Mouse (Mus musculus) lung, postnatal 0 days (tissue): ENCODE measurements around the gene Siva1. TPM values are rescaled to one million over a fixed set of nuclear protein-coding genes. Genes with fewer than 3 reads are reported as not detected.

Experiments
- ATAC-seq: fragments of 200-750 bp; cut with Nextera tagmentation; 2 replicates; pipeline ENCODE4 v1.8.0; 2017; ENCODE audit warnings: moderate library complexity
- DNase-seq: peaks from one replicate; pipeline ENCODE4 v3.0.0-alpha.2; 2016; ENCODE audit warnings: low spot score
- H3K27ac ChIP-seq: fragments of 300-500 bp; sonication (generic); 2 replicates; pipeline ENCODE4 v1.5.1; 2014; ENCODE audit warnings: antibody characterized with exemption, mild to moderate bottlenecking, low read length, mixed read lengths
- H3K27me3 ChIP-seq: fragments of 300-500 bp; sonication (generic); replicated peaks from 2 replicates; pipeline ENCODE4 v1.6.1; 2014; ENCODE audit warnings: low read length, mixed read lengths; ENCODE audit not compliant: insufficient read depth
- H3K36me3 ChIP-seq: fragments of 300-500 bp; sonication (generic); 2 replicates; pipeline ENCODE4 v1.6.1; 2014; ENCODE audit warnings: low read length, mixed read lengths; ENCODE audit not compliant: insufficient read depth
- H3K4me1 ChIP-seq: fragments of 300-500 bp; sonication (generic); 2 replicates; pipeline ENCODE4 v1.6.1; 2014; ENCODE audit warnings: antibody characterized with exemption, low read depth, low read length, mixed read lengths; ENCODE audit not compliant: insufficient read depth
- H3K4me2 ChIP-seq: fragments of 300-500 bp; sonication (generic); replicated peaks from 2 replicates; pipeline ENCODE4 v1.6.1; 2014; ENCODE audit warnings: low read depth, mild to moderate bottlenecking, low read length, moderate library complexity, mixed read lengths
- H3K4me3 ChIP-seq: fragments of 300-500 bp; sonication (generic); 2 replicates; pipeline ENCODE4 v1.5.1; 2014; ENCODE audit warnings: low read depth, low read length
- H3K9ac ChIP-seq: fragments of 300-500 bp; sonication (generic); replicated peaks from 2 replicates; pipeline ENCODE4 v1.6.1; 2014; ENCODE audit warnings: low read depth, mild to moderate bottlenecking
- H3K9me3 ChIP-seq: fragments of 300-500 bp; sonication (generic); 2 replicates; pipeline ENCODE4 v1.6.1; 2016; ENCODE audit warnings: low read length, mixed read lengths
- CTCF ChIP-seq: IDR thresholded peaks from 2 replicates; pipeline ENCODE4 v1.5.1; 2016; ENCODE audit warnings: antibody characterized with exemption, mild to moderate bottlenecking
- EP300 ChIP-seq: IDR thresholded peaks from 2 replicates; pipeline ENCODE4 v1.6.1; 2016; ENCODE audit warnings: antibody characterized with exemption, mild to moderate bottlenecking, control low read depth
- WGBS: fragments of 180-500 bp; shearing (Covaris S2); extraction: QIAGEN DNeasy Blood & Tissue Kit; methylation state at CpG from one replicate; pipeline ENCODE4 v1.1.7; 2014; 5-methylcytosine and 5-hydroxymethylcytosine counted together
- polyA plus RNA-seq: library from polyadenylated mRNA; unstranded; fragments of >200 nt; fragmentation: Nextera tagmentation; extraction: Ambion mirVana; gene quantifications from 2 replicates; pipeline ENCODE4 v1.2.1, GENCODE M21; 2015

Siva1 gene
- polyA plus RNA-seq, 1 experiment from 2014 or later = 152 TPM

GRCm38 (mm10) chr12:112677943-112678554 lies 33.6 kb downstream of the Siva1 start:
- Histone ChIP-seq H3K4me3 (peak overlapping the region; percentile 50), H3K9ac (peak overlapping the region; percentile 46), H3K4me2 (peak overlapping the region; percentile 72), H3K27ac (peak overlapping the region; percentile 80), H3K4me1 (peaks cover 7% of the 10 kb centered on the region), H3K27me3 (no peaks in the 10 kb centered on the region), H3K36me3 (no peaks in the 10 kb centered on the region), H3K9me3 (no peaks in the 10 kb centered on the region)
- no peak for ATAC-seq
- DNase-seq = no peak
- TF ChIP-seq EP300 (no peak), CTCF (peak; percentile 61)
- 21% methylated on average over 19 of the region's 19 CpGs for WGBS

GRCm38 (mm10) chr12:112678555-112679026 lies 34.1 kb downstream of the Siva1 start, which contains the start of gene Zbtb42:
Gene Zbtb42 (plus strand): TSS chr12:112678828.
- H3K9ac ChIP-seq = peak within 1 kb of the TSS; percentile 46
- H3K4me1 ChIP-seq = peaks cover 7% of the 10 kb centered on the region
- TF ChIP-seq EP300 (no peak), CTCF (no peak)
- H3K27ac ChIP-seq = peak within 1 kb of the TSS; percentile 80
- peak within 1 kb of the TSS; percentile 50 for H3K4me3 ChIP-seq
- H3K9me3 ChIP-seq = no peaks in the 10 kb centered on the region
- no peaks in the 10 kb centered on the region for H3K27me3 ChIP-seq
- DNase-seq (peak; percentile 94), ATAC-seq (peak; percentile 74)
- H3K36me3 ChIP-seq = no peaks in the 10 kb centered on the region
- peak within 1 kb of the TSS; percentile 72 for H3K4me2 ChIP-seq
- WGBS = under 1% methylated on average over 42 of the region's 60 CpGs

GRCm38 (mm10) chr12:112679027-112679996 lies 34.8 kb downstream of the Siva1 start:
- Histone ChIP-seq H3K9me3 (no peaks in the 10 kb centered on the region), H3K27ac (peak overlapping the region; percentile 80), H3K9ac (peak overlapping the region; percentile 46), H3K4me2 (peak overlapping the region; percentile 72), H3K4me1 (peaks cover 7% of the 10 kb centered on the region), H3K27me3 (no peaks in the 10 kb centered on the region), H3K36me3 (no peaks in the 10 kb centered on the region), H3K4me3 (peak overlapping the region; percentile 50)
- no peak for TF ChIP-seq EP300
- peak; percentile 38 for TF ChIP-seq CTCF
- peak; percentile 89 for DNase-seq
- WGBS = 5% methylated on average over 63 of the region's 87 CpGs
- ATAC-seq = peak; percentile 74

- Histone ChIP-seq H3K27me3 (no peaks in the 10 kb centered on the region), H3K27ac (no peak overlapping the region), H3K4me3 (no peak overlapping the region), H3K9me3 (no peaks in the 10 kb centered on the region), H3K9ac (no peak overlapping the region), H3K36me3 (no peaks in the 10 kb centered on the region), H3K4me1 (no peaks in the 10 kb centered on the region; the same call in 1 of the 2 replicates), H3K4me2 (no peak overlapping the region)
- TF ChIP-seq CTCF (no peak), EP300 (no peak)
- DNase-seq = no peak
- ATAC-seq = no peak
- WGBS = 53% methylated on average over 7 of the region's 7 CpGs
Measured at GRCm38 (mm10) chr12:112683351-112683750, 38.9 kb downstream of the Siva1 start.

GRCm38 (mm10) chr12:112688458-112688857 lies 44.0 kb downstream of the Siva1 start:
- Histone ChIP-seq H3K4me1 (peaks cover 7% of the 10 kb centered on the region; the same call in 1 of the 2 replicates), H3K36me3 (no peaks in the 10 kb centered on the region), H3K4me3 (no peak overlapping the region), H3K9ac (no peak overlapping the region), H3K27me3 (no peaks in the 10 kb centered on the region), H3K27ac (no peak overlapping the region), H3K4me2 (no peak overlapping the region), H3K9me3 (no peaks in the 10 kb centered on the region)
- ATAC-seq (no peak), DNase-seq (no peak)
- whole genome bisulfite sequencing = 23% methylated on average over 15 of the region's 15 CpGs
- TF ChIP-seq CTCF = no peak
- TF ChIP-seq EP300 = no peak
